Mouse (Mus musculus) left cerebral cortex, adult 9 months (tissue): ENCODE measurements around the gene Slc19a2.

Experiments used
- DNase-seq, 2 experiments: peaks; one replicate each; pipeline ENCODE4 v3.0.0; 2022; ENCODE audit warnings: low spot score in 2 of 2

Slc19a2 gene

DNA sequence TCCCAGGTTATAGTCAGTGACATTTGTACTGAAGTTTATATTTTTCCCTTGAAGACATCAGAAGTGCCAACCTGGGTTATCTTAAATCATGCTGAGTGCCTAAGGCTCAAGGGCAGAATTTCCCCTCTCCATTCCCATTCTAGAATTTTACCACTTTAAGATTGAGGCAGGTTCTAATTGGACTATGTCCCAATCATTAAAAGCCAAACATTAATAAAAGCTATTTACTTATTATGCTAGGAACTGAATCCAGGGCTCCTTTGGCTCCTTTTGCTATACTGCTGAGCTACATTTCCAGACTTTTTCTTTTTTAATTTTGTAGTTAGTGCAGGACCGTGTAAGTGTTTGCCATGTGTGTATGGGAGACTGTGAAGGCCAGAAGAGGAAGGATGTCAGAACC lies 2.6 kb downstream of the Slc19a2 start:
- no peak for DNase-seq

DNA sequence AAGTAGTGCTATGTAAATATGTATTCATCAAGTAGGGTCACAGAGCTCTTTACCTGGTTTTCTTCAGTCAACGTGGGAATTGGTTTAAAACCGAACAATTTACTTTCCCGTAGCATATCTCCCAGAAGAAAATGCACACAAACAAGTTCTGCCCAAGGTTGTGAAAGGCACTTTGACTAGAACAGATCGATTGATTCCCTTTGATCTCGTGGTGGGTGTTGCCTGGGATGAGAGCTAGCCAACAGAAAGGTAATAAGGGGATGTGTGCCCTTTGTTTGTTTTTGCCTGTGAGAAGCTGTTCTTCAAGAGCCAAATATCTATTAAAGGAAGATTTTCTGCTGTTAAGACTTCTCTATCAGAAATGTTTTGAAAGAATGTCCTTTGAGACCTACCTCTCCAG lies 3.7 kb downstream of the Slc19a2 start:
- DNase-seq = no peak

DNA sequence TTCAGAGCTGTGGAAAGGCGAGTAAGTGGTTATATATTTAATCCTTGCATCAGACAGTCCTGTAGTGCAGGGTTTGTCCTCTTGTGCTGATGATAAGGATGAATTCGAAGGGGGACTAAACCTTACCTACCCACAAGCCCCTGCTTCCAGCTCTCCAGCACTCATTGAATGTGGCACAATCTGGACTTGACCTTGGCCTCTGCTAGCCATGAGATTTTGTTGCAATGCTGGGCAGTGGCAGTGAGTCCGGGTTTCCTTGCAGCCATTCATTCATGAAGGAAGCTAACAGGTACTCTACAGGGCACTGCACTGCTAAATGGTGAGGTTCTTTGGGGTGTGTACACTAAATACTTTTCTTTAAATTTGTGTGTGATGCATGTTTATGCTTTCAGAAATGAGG lies 6.0 kb downstream of the Slc19a2 start:
- no peak for DNase-seq

DNA sequence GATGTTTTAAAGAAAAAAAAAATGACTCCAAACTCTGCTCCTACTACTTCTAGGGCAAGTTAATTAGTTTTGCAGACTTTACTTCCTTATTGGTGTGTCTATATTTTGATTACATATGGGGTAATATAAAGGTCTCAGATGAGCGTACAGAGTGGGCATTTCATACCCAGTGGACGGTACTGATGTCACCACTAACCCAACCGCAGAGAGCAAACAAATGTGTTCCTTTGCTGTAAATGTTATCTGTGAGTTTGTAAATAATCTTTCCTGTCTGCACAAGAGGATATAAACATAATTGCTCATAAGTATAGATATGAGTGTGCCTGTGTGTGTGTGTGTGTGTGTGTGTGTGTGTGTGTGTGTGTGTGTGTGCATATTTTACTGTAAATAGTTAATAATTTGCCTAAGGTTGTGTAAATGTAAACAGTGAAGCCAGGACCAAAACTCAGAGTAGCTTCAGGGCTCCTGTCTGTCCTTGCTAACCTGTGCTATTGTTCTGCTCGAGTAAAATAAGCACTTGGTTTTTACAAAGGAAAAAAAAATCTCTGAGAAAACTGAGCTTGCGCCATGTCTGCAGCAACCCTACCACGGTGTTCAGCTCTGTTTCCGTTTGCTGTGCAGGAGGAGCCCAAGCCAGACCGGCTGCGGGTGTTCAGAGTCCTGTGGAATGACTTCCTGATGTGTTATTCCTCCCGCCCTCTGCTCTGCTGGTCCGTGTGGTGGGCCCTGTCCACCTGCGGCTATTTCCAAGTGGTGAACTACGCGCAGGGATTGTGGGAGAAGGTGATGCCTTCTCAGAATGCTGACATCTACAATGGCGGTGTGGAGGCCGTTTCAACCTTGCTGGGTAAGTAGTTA lies 11.6 kb downstream of the Slc19a2 start:
- DNase-seq = no peak

DNA sequence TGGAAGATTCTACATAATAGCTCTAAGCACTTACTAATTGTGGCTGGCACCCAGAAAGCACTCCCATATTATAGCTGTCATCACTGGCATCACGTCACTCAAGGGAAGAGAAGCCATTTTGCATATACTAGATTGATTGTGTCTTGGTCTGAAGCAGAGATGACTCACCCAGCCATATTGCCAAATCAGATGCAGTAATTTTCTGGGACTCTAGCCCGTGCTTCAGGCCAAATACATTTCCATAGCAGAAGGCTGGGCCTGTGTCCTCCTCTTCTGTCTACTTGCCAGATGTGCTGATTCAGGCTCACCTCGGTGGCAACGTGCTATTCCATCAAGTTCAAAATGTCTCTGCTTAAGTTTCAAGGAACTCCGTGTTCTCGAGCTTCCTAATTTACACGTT lies 12.7 kb downstream of the Slc19a2 start:
- DNase-seq = peak; percentile 35 to 57

DNA sequence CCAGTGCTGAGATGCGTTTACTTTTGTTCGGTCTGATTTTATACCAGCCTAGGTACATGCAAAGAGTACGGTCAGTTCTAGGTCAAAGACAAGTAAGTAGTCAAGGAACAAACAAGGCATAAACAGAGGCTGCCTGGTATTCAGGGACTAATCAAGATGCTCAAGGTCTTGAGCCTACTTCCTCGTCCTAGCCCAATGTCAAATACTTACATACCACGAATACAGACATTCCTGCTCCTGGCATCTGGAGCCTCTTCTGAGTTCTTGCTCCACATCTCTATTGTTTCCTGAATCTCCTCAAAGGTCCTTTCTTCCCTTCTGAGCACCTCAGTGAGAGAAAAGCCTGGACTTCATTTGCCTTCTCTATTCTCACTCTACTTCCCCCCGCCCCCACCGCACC lies 22.1 kb downstream of the Slc19a2 start:
- DNase-seq = no peak

DNA sequence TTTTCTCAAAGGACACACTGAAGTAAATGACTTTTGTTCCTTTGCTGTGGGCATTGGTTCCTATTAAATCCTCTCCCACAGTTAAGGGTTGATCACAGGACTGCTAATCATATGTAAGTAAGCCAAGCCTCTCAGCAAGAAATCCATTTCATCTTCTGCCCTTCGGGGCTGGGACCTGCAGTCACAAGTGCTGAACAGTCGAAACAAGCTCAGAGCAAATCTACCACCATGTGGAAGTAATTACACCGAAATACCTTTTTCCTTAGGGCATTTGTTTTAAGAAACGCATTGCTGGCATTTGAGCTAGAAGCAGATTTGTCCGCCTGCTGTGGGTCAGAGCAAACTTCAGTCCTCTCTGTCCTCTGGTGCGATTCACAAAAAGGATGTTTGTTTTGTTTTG lies 24.8 kb downstream of the Slc19a2 start:
- no peak for DNase-seq

DNA sequence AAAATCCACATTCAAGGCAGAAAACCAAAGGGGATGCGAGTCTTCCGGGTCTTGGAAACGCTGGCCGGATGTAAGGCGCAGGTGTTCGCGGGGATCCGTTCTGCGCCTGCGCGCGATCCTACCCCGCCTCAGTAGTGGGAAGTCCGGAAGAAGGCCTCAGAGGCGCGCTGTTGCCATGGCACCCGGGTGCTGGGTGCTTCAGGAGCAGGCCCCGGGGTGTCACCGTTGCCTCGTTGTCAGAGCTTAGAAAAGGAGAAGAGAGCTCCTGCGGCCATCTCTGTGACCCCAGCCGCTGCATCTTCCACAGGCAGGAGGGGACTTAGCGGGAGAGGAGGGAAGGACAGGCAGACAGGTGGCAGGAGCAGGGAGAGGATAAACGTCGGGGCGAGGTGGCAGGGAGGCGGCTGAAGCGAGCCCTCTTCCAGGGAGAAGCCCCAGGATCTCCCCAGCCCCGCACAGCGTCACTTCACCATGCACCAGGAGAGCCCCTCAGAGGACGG lies 26.7 kb downstream of the Slc19a2 start, which contains the start of gene Ccdc181:
Ccdc181 (plus strand) TSS at position 131 of the 500 bp plus-strand sequence.
- DNase-seq = peak; percentile 91 to 97

DNA sequence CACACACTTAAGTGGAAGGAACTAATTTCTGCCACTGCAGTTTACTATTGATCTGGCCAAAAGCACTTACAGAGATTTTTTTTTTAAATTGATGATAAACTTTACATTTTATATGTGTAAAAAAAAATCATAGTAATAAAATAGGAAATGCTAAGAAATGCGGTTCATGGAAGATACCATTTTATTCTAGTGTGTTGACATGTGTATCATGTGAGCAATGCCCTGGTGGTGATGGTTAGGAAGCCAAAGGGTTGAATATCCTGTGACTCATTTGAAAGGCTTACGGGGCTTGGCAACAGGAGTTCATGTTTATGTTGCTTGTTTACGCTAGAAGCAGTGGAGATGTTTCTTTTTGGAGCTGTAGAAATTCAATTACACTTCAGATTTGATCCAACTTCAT lies 27.7 kb downstream of the Slc19a2 start:
- no peak for DNase-seq

DNA sequence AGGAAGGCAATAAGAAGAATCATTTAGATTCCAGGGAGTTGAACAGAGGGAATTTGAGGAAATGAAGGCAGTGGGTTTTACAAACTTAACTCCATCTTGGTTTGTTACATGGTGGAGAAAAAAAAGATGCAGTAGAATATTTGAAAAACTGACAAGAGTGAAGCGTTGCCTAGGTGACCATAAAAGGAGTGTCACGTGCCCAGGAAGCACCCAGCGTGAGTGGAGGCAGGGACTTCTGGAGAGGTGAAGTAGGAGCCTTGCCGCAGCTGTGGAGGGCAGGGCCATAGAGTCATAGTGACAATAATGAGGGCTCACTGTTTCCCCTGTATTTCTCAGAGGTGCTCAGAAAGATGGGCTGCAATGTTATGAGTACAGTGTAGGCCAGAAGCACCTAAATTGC lies 30.5 kb downstream of the Slc19a2 start:
- DNase-seq = no peak

DNA sequence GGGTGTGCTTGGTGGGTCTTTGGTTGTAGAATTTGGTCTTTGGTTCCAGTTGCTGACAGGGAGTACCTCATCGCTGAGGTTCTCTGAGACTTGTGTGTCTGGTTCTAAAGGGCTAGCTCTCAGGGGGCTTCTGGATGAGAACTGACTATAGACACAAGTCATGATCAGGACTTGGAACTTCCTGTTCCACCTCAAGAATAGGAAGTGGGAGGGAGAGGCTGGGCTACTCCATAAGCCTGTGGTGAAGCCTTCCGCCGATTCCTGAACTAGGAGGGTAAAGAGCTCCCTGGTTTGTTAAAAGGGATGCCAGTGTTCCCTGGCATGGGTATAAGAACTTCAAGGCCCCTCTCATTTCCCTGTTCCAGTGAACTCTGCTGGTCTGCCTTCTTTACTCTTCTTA lies 35.2 kb downstream of the Slc19a2 start:
- no peak for DNase-seq

DNA sequence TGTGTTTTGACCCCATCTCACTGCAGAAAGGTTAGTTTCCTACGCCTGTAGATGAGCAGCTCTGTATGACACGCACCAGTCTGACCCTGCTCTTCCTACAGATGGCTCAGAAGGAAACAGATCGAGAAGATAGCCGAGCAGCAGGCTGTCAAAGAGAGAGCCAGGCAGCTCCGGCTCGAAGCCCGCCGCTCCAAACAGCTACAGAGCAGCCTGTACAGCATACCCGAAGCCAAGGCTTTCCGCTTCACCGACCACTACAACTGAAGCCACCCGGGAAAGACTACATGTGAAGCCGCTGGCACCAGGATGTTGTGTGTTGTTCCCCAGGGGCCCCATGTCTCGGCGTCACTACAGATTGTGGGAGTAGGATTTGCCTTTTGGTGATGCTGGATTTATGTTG lies 38.6 kb downstream of the Slc19a2 start:
- DNase-seq = no peak

DNA sequence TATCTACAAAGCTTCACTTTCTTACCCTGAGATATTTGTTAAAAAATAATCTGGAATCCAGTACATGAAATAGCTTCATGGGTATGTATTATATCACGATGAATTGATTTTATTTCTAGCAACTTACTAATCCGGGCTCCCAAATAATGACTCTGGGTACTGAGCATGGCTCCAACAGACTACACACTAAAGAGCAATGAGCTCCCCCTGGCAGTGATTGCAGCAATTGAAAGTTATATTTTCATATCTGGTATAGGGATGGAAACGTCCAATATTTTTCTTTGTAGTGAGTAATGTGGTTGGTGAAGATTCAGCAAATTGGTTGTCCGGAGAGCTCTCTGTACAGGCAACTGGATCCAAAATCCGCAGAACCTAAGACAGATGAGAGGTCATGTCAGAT lies 43.2 kb downstream of the Slc19a2 start:
- DNase-seq = no peak

DNA sequence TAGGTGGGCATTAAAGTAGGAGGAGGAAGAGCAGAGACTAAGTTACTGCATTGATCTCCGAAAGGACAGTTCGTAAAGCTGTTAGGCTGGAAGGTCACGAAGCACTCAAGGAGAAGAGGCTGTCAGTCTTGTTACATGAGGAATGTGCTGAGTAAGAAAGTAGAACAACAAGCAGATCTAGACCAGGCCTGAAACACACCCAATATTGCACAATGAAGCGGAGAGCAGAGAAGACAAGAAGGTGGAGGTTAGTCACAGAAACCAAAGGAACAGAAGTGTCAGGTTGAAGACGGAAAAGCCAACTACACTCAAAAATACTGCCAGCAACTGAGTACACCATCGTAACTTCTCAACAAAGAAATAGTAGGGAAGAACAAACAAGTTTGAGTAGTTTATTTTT lies 45.2 kb downstream of the Slc19a2 start:
- no peak for DNase-seq

DNA sequence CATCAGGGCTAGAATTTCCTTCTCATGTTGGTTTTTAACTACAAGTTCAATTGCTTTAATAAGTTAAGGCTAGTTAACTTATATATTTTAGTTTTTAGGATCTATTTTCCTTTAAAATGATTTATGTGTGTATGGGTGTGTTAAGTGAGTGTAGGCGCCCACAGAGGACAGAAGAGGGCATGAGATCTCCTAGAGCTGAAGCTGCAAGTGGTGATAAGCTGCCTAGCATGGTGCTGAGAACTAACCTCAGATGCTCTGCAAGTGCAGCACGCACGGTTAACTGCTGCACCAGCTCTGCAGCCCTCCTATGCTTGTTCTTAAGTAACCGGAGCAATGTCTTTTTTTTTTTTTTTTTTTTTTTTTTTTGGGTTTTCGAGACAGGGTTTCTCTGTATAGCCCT lies 47.6 kb downstream of the Slc19a2 start:
- DNase-seq = no peak

DNA sequence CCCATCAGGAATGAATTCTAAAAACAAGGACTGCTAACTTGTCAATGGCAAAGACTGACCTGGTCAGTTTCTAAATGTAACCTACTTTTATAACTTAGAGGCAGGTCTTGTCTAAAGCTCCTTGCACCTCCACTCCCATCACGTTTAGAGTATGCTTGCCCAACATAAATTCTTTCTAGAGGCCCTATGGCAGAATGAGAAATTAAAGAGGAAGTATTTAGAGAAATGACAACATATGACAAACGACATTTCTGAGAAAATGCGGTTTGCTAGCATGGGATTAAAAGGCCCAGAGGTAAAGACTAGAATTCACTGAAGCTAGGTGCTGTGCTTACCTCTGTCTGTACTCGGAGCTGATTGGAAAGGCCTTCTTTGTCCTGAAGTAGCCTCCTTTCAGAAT lies 53.1 kb downstream of the Slc19a2 start:
- no peak for DNase-seq

DNA sequence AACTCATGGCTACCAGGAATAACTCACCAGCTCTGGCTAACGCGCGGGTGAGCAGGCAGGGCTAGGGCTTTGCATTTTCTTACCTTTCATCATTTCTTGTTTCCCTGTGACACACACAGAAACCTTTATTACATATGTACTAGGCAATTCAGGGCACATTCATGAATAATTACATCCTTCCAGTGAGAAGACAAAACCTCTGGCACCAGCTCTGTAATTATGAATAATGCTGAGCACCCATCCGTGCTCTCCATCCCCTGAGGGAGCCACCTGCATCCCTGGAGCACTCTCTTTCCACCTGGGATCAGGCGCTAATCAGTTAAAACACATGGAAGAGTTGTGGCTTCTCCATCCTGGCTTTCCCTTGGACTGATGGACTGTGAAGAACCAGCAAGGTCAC lies 55.0 kb downstream of the Slc19a2 start, which contains the start of gene Nme7:
Nme7 (plus strand) TSS at position 301 of the 400 bp plus-strand sequence.
- no peak for DNase-seq

DNA sequence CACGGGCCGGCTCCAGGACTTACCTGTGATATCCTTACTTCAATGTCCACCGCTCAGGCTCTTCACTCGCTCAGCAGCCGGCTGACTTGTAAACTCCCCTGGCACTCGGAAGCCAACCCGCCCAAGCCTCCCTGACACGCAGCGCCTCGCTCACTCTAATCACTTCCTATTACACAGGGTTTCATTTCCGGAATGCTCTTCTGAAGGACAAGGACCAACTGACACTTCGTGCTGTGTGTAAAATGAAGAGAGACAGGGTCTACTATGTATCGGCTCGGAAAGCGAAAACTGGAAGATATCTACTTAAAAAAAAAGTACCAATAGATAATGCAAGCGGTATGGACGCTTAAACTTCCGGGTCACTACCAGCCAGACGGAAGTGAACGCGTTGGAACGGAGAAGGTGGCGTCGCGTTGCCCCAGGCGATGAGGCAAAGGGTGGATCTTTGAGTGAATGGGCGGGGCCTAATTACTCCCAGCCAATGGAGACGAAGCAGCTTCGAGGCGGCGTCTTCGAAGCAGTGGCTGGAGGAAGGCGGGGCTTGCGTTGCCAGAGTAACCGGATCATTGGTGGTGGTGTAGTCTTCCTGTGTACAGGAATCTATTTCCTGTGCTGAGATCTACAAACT lies 58.4 kb downstream of the Slc19a2 start, which contains the start of gene Blzf1:
Blzf1 (minus strand) TSS at position 366 of the 628 bp plus-strand sequence.
- peak; percentile 94 to 98 for DNase-seq

DNA sequence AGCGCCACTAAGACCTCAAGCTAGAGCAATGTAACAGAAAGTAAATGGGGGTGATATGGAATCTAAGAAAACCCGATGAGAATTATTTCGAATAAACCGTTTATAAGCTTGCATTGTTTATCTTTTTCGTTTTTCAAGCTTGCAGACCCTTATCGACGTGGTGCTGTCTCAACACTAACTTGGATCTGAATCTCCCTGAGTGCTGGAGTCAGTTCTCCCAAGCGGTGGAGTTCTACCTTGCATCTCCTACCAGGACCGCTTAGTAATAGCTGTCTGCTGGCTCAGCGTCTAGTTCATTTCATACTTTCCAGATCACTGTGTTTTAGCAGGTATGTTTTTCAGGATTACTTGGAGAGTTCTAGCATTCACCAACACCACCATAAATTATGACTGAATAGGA lies 59.1 kb downstream of the Slc19a2 start:
- no peak for DNase-seq

DNA sequence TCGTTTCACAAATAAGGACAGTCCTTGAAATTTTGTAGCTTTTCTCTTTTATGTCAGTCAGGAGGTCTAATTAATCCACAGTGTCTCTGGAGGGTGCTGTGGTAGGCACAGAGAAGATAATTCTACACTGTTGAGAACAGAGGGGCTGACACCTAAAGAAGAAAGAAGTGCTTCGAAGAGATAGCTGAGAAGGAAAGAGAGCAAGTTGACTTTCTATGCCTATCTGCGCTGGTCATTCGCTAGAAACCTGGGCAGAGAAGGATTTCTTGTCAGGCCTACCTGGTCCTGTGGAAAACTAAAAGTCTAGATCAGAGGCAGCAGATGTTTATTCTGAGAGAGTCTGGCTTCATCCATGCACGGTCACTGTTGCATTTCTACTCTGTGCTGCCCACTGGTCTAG lies 65.2 kb downstream of the Slc19a2 start:
- DNase-seq = no peak
